Mouse (Mus musculus): Measurements from ENCODE around the gene Gm5346.
"Not testable (repeated sequence)": the region's sequence is repeated elsewhere in the genome, so short reads cannot be mapped to it uniquely, and the experiment has no call there.

Gm5346 gene

DNA sequence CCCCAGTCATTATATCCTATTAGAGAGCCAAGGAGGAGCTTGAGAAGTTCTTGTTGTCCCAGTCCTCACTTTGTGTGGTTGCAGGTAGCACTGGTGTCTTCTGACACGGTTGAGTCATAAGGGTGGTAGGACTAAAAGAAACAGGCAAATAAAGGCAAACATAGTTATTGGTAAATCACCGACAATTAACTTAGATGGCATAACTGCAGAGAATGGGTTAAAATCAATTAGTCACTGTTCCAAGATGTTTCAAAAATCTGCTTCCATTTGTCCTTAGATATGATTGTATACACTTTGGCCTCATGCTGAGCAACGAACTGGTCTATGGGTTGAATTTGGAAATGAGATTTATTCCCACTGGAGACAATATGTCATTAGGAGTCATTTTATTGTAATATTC is at the start of gene Gm5346:
Gene Gm5346 (minus strand): TSS at position 101 of the 400 bp plus-strand sequence.
- no peak for DNase-seq (ENCODE audit: inconsistent ontology term)

DNA sequence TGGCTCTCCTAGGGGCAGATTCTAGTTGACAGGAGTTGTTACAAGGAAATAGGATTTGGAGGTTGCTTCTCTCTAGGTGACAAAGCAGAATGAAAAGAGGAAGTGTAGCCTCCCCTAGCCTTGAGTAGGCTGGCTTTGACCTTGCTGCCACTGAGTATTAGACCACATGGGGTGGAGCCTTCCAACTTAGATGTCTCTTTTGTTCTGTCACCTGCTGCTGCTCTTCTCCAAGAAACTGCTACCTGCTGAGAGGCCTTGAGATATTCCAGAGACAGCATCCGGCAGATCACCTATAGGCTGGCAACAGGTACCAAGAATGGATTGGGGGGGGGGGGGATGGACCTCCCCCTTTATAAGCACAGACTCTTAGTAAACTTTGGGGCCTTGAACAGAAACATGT is 11.0 kb downstream of the Gm5346 start:
- DNase-seq (ENCODE audit: inconsistent ontology term) = no peak

DNA sequence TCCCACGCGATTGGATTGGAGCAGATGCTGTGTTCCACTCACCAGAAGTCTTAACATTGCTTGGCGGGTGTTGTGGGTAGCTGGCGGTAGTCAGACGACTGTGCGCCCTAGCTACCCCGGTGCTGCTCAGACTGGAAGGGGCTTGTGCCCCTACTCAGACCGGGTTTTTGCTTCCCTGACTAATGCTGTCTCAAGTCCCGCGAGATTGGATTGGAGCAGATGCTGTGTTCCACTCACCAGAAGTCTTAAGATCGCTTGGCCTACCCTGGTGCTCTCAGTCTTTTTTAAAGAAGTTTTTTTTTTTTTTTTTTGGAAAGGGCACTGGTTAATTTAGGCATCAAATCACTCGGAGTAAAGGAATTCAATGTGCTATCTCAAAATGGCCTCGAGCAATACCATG is 23.4 kb downstream of the Gm5346 start:
- DNase-seq (ENCODE audit: inconsistent ontology term) = not testable (repeated sequence)

DNA sequence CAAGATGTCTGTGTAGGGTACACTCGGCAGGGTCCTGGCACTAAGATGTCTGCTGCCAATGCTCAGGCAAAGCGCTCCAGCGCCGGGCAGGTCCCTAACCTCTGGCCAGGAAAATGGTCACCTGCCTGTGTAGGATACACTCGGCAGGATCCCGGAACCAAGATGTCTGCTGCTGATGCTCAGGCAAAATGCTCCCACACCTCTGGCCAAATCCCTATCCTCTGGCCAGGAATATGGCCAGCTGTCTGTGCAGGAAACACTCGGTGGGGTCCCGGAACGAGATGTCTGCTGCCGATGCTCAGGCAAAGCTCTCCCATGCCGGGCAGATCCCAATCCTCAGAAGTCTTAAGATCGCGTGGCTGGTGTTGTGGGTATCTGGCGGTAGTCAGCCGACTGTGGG is 23.9 kb downstream of the Gm5346 start:
- DNase-seq (ENCODE audit: inconsistent ontology term) = not testable (repeated sequence)

DNA sequence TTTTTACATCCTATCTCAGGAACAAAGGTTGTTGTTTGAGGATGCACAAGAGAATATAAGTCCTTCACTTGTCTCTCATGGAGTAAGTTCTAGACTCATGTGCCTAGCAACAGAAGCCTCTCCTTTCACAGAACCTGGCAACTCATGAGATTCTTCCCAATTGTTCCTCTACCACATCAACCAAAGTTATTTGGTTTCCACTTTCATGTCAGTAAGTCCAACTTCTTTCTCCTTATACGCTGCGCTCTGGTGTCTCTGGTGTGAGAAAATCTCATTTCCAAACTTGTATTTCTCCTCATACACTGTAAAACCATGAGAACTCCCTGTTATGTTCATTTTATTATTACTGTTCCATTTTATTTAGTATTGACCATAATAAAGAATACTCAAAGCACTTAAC is 50.5 kb downstream of the Gm5346 start, which contains the start of gene Adam26a:
Gene Adam26a (minus strand): TSS at position 101 of the 400 bp plus-strand sequence.
- not testable (repeated sequence) for DNase-seq (ENCODE audit: inconsistent ontology term)
